Mouse (Mus musculus) hematopoietic stem cell, adult 5-6 weeks (primary cell): ENCODE data around the gene Snx7. TPM values are rescaled to one million over a fixed set of nuclear protein-coding genes. Genes with fewer than 3 reads are reported as not detected.

ENCODE experiments used
- ATAC-seq, 2 experiments: fragments of 125-278 bp in 1 of 2; replicated peaks in 1 of 2; 2 replicates each; pipeline ENCODE4 v1.8.0; 2016 to 2017; ENCODE audit warnings: inconsistent platforms in 2 of 2, mild to moderate bottlenecking in 2 of 2, moderate number of reproducible peaks in 2 of 2, low read depth in 1 of 2, moderate TSS enrichment in 1 of 2; ENCODE audit not compliant: low FRiP score in 2 of 2, poor library complexity in 2 of 2, severe bottlenecking in 2 of 2, insufficient read depth in 1 of 2, low TSS enrichment in 1 of 2
- total RNA-seq: library from RNA; stranded (forward); fragments of 172-1452, 232-1000 nt; gene quantifications from 2 replicates; pipeline ENCODE4 v1.2.3, GENCODE M21; 2017

Snx7 gene
- total RNA-seq = 14.8 and 16.9 TPM in 2 replicates

- peak; percentile 94 to 95 for ATAC-seq
These were observed at the start of gene Snx7 for GRCm38 (mm10) chr3:117868637-117869323. Snx7 (minus strand) TSS chr3:117868936.

GRCm38 (mm10) chr3:117915420-117915819 lies 46.7 kb upstream of the Snx7 start:
- ATAC-seq = no peak

- ATAC-seq = no peak
These were observed 25.0 kb upstream of the Snx7 start for GRCm38 (mm10) chr3:117893736-117894135.

- ATAC-seq = no peak
These were observed 6.7 kb upstream of the Snx7 start for GRCm38 (mm10) chr3:117875450-117875849.

- ATAC-seq = no peak
These were observed 4.6 kb upstream of the Snx7 start for GRCm38 (mm10) chr3:117873209-117873863.

GRCm38 (mm10) chr3:117869324-117869715 lies 584 bp upstream of the Snx7 start:
- no peak for ATAC-seq

GRCm38 (mm10) chr3:117868091-117868490 lies 645 bp downstream of the Snx7 start:
- no peak for ATAC-seq

GRCm38 (mm10) chr3:117866696-117867407 lies 1.9 kb downstream of the Snx7 start:
- no peak for ATAC-seq

- ATAC-seq = no peak
These were observed 3.1 kb downstream of the Snx7 start for GRCm38 (mm10) chr3:117865621-117866020.

- ATAC-seq = no peak
These were observed 5.8 kb downstream of the Snx7 start for GRCm38 (mm10) chr3:117862951-117863350.

GRCm38 (mm10) chr3:117861977-117862434 lies 6.7 kb downstream of the Snx7 start:
- ATAC-seq = no peak

GRCm38 (mm10) chr3:117858996-117859395 lies 9.7 kb downstream of the Snx7 start:
- ATAC-seq = no peak

GRCm38 (mm10) chr3:117853729-117854128 lies 15.0 kb downstream of the Snx7 start:
- ATAC-seq = no peak

GRCm38 (mm10) chr3:117852054-117852361 lies 16.7 kb downstream of the Snx7 start:
- ATAC-seq = no peak

- no peak for ATAC-seq
These were observed 17.3 kb downstream of the Snx7 start for GRCm38 (mm10) chr3:117851278-117852053.

- no peak for ATAC-seq
These were observed 19.9 kb downstream of the Snx7 start for GRCm38 (mm10) chr3:117848866-117849265.

- no peak for ATAC-seq
These were observed 26.1 kb downstream of the Snx7 start for GRCm38 (mm10) chr3:117842658-117843057.
